Mouse (Mus musculus) monocyte, adult 2 months (primary cell): Measurements from ENCODE around the gene Trim66.

ENCODE experiments used
- DNase-seq, 2 experiments: peaks; one replicate each; pipeline ENCODE4 v3.0.0; 2022; ENCODE audit warnings: low spot score in 2 of 2, low read depth in 1 of 2

Gene Trim66

GRCm38 (mm10) chr7:109508034-109508433, at the start of gene Trim66:
Trim66 (minus strand) TSS chr7:109508134.
- DNase-seq = no peak

- DNase-seq = no peak
These were observed 38.8 kb upstream of the Trim66 start for GRCm38 (mm10) chr7:109546726-109547125.

- DNase-seq = no peak
These were observed 38.3 kb upstream of the Trim66 start for GRCm38 (mm10) chr7:109546186-109546585.

DNA sequence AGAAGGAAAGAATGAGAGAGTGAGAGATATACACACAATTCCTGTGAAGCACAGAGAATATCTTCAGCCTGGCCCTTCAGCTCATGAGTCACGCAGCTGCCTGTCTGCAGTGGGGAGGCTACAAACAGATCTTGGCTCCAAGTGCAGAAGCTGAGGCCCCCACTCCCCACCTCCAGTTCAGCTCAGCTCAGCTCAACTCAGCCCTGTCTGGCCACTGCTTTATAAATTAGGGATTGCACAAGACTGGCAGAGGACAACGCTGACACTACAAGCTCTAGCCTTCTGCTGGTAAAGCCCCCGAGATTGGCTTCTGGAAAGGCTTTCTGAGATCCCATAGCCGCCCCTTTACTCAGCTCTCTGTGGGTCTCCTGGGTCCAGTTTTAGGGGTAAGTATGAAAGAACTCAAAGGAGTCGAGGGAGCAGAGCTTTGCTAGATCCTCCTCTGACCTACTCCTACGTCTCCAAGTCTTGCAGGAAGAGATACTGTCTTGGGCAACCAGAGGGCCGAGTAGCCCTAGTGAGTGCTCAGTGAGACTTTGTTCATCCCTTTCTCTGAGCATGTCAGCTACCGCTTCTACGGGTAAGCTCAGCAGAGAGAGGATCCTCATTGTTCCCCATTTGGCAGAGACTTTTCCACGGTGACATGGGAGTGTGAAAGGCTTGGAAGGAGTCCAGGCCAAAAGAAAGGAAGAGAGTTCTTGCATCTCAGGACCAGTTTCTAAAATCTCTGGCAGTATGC, 37.5 kb upstream of the Trim66 start:
- no peak for DNase-seq

DNA sequence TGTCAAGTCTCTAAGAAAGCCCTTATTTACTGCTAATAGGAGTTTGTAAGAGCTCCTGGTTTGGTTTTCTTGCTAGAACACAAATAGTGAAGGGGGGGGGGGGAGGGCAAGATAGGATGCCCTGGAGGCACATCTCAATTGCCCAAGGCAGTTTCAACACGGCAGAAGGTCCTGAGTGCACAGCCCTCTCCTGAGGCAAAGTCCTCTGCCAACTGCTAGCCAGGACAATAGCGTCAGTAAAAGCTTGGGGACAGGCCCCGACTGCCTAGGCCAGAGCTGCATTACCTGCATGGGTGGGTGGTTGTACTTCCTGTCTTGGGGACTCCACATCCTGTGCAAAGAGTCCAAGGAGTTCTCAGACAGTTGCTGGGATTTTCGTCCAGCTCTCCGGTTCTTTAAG, 36.9 kb upstream of the Trim66 start:
- no peak for DNase-seq

- no peak for DNase-seq
These were observed 34.4 kb upstream of the Trim66 start for GRCm38 (mm10) chr7:109542364-109542628.

GRCm38 (mm10) chr7:109541609-109542363, 33.9 kb upstream of the Trim66 start:
- DNase-seq = no peak

DNA sequence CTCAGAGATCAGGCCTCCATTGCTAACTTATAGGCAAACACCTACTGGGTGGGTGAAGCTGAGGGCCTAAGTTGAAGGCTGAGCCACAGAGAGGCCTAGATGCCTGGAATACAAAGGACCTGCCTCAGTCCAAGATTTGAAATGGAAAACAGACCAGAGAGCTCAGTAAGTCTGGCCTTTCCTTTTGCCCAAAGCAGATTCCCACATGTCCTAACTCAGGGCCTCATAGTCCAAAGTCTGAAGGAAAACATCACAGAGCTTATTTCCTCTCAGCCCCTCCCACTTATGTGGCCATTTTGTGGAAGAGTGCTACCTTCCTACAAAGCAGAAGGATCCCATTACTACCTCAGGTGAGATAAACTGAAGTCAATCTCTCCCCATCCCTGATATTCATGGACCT, 33.0 kb upstream of the Trim66 start:
- DNase-seq = no peak

DNA sequence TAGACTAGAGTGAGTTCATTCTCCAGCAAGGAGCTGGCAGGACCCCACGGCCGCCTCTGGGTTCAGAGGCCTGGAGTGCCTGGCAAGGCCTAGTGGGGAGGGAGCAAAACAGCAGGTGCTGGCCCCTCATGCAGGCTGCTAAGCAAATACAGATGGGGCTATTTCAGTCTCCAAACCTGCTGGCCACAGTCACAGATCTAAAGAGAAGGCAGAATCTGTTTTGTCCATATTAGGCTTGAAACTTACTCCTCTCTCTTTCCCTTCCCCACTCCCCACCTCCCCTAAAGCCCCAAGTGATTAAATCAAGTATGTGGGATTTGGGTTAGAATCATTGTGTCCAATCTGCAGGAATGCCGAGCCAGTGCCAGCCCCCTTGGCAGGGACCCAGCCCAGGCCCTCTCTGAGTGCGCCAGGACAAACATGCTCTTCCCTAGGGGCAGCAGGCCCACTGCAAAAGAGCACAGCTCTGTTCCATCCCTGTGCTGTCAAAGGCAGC, 28.6 kb upstream of the Trim66 start:
- no peak for DNase-seq

GRCm38 (mm10) chr7:109534921-109535320, 27.0 kb upstream of the Trim66 start:
- DNase-seq = no peak

DNA sequence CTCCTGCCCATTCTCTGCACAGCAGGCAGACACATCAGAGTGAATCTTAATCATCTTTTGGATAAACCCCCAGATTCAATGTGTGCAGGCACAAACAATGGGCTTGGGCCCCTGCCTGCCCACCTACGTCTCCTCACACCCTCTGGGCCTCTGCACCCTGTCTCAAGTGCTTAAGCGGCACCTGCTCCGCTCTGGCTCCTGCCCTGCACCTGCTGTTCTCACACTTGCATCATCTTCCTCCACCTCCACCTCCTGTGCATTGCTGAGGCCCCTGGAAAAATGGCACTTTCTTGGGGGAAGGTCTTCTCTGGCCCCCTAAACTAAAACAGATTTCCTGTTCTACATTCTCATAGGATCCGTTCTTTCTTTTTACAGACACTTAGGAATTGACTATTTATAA, 26.0 kb upstream of the Trim66 start:
- DNase-seq = no peak

GRCm38 (mm10) chr7:109533129-109533528, 25.2 kb upstream of the Trim66 start:
- DNase-seq = no peak

- no peak for DNase-seq
These were observed 24.8 kb upstream of the Trim66 start for GRCm38 (mm10) chr7:109532691-109533090.

- no peak for DNase-seq
These were observed 23.6 kb upstream of the Trim66 start for GRCm38 (mm10) chr7:109531501-109531900.

DNA sequence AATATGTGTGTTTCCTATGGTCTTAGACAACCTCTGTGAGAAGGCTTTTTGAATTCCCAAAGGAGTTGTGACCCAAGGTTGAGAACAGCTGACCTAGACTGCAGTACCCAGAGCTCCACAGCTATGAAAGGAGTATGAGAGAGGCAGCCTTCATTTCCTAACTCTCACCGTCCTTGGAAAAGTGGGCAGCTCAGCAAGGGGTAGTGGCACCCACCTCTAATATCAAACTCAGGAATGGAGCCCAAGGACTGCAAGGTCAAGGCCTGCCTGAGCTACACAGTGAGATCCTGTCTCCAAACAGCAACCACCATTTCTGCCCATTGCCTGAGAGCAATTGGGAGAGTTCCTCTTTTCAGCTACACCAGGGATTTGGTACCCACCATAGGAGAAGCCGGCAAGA, 21.8 kb upstream of the Trim66 start:
- DNase-seq = no peak

DNA sequence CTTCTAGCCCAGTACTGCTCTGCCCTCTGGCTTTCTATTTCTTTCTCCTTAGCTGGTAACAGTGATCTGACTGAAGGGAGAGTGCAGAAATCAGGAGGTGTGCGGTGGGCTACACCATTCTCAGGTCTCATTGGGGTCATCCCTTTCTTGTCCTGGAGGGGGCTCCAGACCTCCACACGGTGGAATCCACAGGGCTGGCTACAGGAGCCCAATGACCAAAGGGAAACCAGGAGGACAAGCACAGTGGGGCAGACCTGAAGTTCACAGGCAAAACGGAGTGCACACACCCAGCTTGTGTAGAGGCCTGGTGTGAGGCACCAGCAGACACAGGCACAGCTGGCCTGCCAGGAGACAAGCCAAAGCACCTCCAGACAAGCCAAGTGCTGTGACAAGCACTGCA, 20.4 kb upstream of the Trim66 start:
- no peak for DNase-seq

DNA sequence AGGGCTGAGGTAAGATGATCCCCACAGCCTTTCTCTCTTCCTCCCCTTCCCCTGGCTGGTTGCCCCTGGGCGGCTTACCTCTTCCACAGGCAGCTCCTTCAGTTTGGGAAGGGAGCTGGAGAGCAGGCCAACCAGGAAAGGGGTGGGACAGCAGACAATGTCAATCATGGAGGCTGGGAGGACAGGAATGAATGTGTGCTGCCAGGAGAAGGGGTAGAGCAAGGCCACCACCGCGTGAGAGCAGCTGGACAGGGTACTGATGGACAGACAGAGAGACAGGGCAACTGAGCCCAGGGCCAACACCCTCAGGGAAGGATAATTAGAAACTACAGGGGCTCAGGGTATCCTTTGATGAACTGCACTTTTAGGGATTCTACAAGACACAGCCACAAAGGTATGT, 19.6 kb upstream of the Trim66 start:
- DNase-seq = no peak

DNA sequence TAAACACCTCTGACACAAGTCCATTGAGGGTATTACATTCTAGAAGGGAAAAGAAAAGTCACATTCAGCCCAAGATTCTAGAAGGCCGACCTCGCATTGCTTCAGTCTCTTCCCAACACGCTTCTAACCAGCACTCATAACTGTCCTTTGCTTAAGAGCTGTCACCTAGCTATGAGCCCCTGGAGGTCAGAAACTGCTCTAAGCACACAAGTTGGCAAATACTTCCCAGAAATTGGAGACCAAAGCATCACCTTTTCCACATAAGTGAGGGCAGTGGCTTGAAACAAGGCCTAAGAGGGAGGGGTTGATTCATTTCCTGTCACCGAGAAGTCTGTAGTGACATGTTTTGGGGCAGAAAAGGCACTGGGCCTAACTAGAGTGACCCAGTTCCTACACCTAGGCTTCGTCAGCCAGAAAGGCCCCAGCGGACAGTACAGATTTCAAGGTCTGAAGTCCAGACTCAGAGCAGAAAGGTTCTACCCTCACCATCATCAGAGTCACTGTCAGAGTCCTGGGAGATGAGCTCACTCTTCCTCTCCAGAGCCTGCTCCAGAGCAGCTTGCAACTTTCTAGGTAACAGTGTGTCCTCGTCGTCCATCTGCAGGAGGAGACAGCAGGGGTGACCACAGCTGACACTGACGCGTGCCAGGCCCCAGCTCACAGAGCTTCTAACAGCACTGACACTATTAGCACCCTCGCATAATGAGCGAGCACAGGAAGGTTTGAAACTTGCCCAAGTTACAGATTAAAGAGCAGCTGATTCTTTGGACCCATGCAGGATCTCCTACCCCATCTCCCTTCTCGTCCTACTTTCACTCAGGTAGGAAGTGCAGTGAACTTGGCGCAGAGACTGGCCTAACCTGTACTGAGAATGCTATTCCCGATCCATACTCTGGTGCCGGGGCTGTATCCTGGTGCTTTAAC, 18.1 kb upstream of the Trim66 start:
- no peak for DNase-seq

DNA sequence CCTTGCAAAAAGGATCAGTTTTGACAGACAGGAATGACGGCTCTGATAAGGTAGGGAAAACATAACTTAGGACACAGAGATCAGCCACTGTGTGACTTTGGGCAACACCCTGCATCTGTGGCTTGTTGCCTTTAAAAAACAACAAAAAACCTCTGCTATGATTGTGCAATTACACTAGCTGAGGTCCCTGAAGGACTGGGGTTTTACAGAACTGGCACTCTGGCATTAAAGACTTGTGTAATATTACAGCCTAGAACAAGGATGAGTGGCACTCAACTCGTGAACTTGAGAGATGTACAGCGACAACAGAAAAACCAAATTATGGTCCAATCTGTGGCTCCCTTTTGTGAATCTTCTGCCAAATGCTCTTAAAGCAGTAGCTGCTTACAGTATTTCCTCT, 16.8 kb upstream of the Trim66 start:
- no peak for DNase-seq

DNA sequence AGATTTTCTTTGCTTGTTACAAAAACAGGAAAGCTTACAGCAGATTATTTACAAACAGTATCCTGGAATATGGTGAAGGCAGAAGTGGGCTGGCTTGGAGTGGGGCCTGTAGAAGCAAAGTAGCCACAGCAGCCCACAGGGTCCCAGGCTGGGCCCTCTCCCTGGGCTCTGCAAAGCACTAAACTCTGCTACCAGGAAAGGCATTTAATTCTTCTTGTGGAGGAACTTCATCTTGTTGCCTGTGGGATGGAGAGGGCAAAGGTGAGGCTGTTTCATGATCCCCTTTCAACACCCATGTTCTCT, 16.5 kb upstream of the Trim66 start:
- no peak for DNase-seq

GRCm38 (mm10) chr7:109523741-109524441, 16.0 kb upstream of the Trim66 start:
- no peak for DNase-seq
